In genomic region chr13:43788983-43789645, GRCm38 (mm10) we compare ENCODE assay signal across 10 mouse cellular contexts. TPM values are rescaled to one million over a fixed set of nuclear protein-coding genes. Genes with fewer than 3 reads are reported as not detected.
DNase-seq lines count a peak whose midpoint lies in the region; ATAC-seq and TF ChIP-seq lines count a peak whose summit lies in the region.
"Had no signal": no experiment of that assay in that cellular context is flagged by ENCODE, and none has a peak within 500 bp of the region (broad histone marks: within the 10 kb centered on the region; RNA-seq: fewer than 3 reads in every experiment).

No protein-coding gene starts in this region.

- no peak overlapping the region for H3K4me3 ChIP-seq in thymus, adult 2 months (ENCODE audit: control insufficient read depth, insufficient read depth, low read length)
- no peak overlapping the region for H3K4me3 ChIP-seq in stomach, postnatal 0 days (ENCODE audit: low read depth, low read length)
- H3K4me3 ChIP-seq: midbrain, embryonic 15.5 days had no signal

- peak; percentile 52 for DNase-seq in layer of hippocampus, adult 11-12 months (ENCODE audit: low spot score)
- DNase-seq in layer of hippocampus, postnatal 14 days (ENCODE audit: low spot score in 2 of 2) = no peak
- DNase-seq in T-cell, adult 2 months (ENCODE audit: low spot score) = peak; percentile 77
- DNase-seq in lung, postnatal 4 days = peak; percentile 39 to 57
- peak; percentile 28 for DNase-seq in thymus, adult 2 months
- no peak for DNase-seq in ovary, postnatal 36 days (ENCODE audit: low spot score)
- DNase-seq in cerebellum, postnatal 10 days = no peak
- no peak for DNase-seq in stomach, postnatal 0 days (ENCODE audit: low spot score)
- DNase-seq: liver had no signal

- no peak for TF ChIP-seq CTCF in thymus, adult 2 months (IDR thresholded peaks at IDR 0.05; ENCODE audit: borderline replicate concordance, control insufficient read depth, extremely low read depth, insufficient read depth, low read length, poor library complexity)
- TF ChIP-seq CTCF in stomach, postnatal 0 days (IDR thresholded peaks at IDR 0.05; ENCODE audit: low read depth) = no peak

- no peaks in the 10 kb centered on the region for H3K36me3 ChIP-seq in thymus, adult 2 months (ENCODE audit: control insufficient read depth, insufficient read depth, low read length)
- H3K36me3 ChIP-seq in stomach, postnatal 0 days (ENCODE audit: control insufficient read depth, insufficient read depth, low read length) = no peaks in the 10 kb centered on the region
- H3K36me3 ChIP-seq: midbrain, embryonic 15.5 days had no signal

- H3K27me3 ChIP-seq in thymus, adult 2 months (ENCODE audit: control insufficient read depth, insufficient read depth, low read length) = peaks cover 22% of the 10 kb centered on the region
- no peaks in the 10 kb centered on the region; the same call in 1 of the 2 replicates for H3K27me3 ChIP-seq in stomach, postnatal 0 days (ENCODE audit: control insufficient read depth, insufficient read depth, low read length)
- H3K27me3 ChIP-seq: midbrain, embryonic 15.5 days had no signal

- H3K4me1 ChIP-seq in thymus, adult 2 months (replicated peaks; ENCODE audit: control insufficient read depth, insufficient read depth, low read length) = peaks cover 18% of the 10 kb centered on the region
- H3K4me1 ChIP-seq in stomach, postnatal 0 days (replicated peaks; ENCODE audit: control insufficient read depth, insufficient read depth) = no peaks in the 10 kb centered on the region

- H3K9me3 ChIP-seq in stomach, postnatal 0 days (ENCODE audit: control insufficient read depth, low read length) = no peaks in the 10 kb centered on the region
- H3K9me3 ChIP-seq: midbrain, embryonic 15.5 days had no signal

- no peak for TF ChIP-seq POLR2A in thymus, adult 2 months (IDR thresholded peaks at IDR 0.05; ENCODE audit: control insufficient read depth, extremely low read depth, insufficient read depth, low read length, poor library complexity)

- H3K27ac ChIP-seq in thymus, adult 2 months (ENCODE audit: control insufficient read depth, insufficient read depth, low read length) = no peak overlapping the region
- H3K27ac ChIP-seq in stomach, postnatal 0 days (replicated peaks) = no peak overlapping the region
- H3K27ac ChIP-seq: midbrain, embryonic 15.5 days had no signal

- H3K4me2 ChIP-seq in stomach, postnatal 0 days (replicated peaks; ENCODE audit: low read depth) = no peak overlapping the region
- H3K4me2 ChIP-seq: midbrain, embryonic 15.5 days had no signal

- no peak for ATAC-seq in stomach, postnatal 0 days (ENCODE audit: low FRiP score, low TSS enrichment)
- ATAC-seq: midbrain, embryonic 15.5 days had no signal

- TF ChIP-seq EP300 in stomach, postnatal 0 days (optimal IDR thresholded peaks at IDR 0.05) = no peak

- no peak overlapping the region for H3K9ac ChIP-seq in stomach, postnatal 0 days (ENCODE audit: low read length)
- H3K9ac ChIP-seq: midbrain, embryonic 15.5 days had no signal

- 32% methylated on average over 10 of the region's 10 CpGs for WGBS in thymus, adult 2 months
- WGBS in stomach, postnatal 0 days = 75% methylated on average over 10 of the region's 10 CpGs

RNA-seq across cellular contexts. Expression of gene Cd83, which starts 4.5 kb away (rescaled TPM):
- 1 to 10 TPM; 6.6 to 7.3 TPM for total RNA-seq in layer of hippocampus, postnatal 14 days (2021)
- polyA plus RNA-seq in thymus, adult 2 months (2012; rRNA removed) = 53.0 and 66.8 TPM in 2 replicates
- polyA plus RNA-seq in stomach, postnatal 0 days (2015; fragmentation: Nextera tagmentation; extraction: Ambion mirVana) = 2.1 and 2.9 TPM in 2 replicates

Comparison
In these comparisons a context has a peak if more than half of its experiments do, and no peak if none do; other contexts are left out.
1. DNase-seq: peak in layer of hippocampus, adult 11-12 months (single experiment), T-cell, adult 2 months (single experiment), lung, postnatal 4 days (2 of 2) and thymus, adult 2 months (single experiment); none in layer of hippocampus, postnatal 14 days (0 of 2), ovary, postnatal 36 days (single experiment), cerebellum, postnatal 10 days (0 of 2) and stomach, postnatal 0 days (single experiment).
2. RNA of gene Cd83, which starts 4.5 kb away (polyA plus RNA-seq): 53.0 to 66.8 TPM in thymus, adult 2 months; 2.1 to 2.9 TPM in stomach, postnatal 0 days; every median in the first group is over 10 times any median in the second.